Mouse (Mus musculus) right cerebral cortex, postnatal 10 days (tissue): Measurements from ENCODE around the gene Igfals.

ENCODE experiments used
- DNase-seq, 2 experiments: peaks; one replicate each; pipeline ENCODE4 v3.0.0; 2021; ENCODE audit warnings: low spot score in 2 of 2

The Igfals gene

DNA sequence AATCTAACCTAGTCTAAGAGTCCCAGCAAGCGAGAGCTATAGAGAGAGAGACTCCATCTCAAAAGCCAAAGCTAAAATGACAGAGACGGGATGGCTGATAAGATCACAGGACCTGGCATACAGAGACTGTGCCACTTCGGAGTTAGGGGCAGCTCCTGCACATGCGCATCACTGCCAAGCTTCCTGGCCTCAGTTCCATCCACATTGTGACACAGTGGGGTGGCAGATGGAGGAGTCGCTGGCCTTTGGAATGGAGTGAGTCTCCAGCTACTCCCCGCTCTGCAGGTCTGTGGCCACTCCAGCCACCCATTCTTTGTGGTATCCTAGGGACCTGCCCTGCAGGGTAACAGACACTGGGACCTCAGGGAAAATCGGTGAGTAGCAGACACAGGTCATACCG lies at the start of gene Igfals:
TSS of gene Igfals (plus strand) at position 222 of the 400 bp plus-strand sequence.
- no peak for DNase-seq

DNA sequence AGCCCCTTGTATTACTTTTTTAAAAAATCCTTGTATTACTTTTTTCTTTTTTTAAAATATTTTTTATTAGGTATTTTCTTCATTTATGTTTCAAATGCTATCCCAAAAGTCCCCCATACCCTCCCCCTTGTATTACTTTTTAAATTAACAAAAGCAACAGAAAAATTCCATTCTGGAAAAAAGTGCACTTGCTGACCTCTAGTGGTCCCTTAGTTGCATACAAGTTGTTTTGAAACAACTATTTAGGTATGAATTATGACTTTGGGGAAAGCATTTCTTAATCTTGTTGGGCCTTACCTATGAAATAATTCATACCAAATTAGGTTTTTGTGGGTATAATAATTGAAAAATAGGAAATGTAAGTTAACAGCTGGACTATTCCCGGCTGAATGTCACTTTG lies 48.3 kb upstream of the Igfals start:
- no peak for DNase-seq

GRCm38 (mm10) chr17:24818172-24818571 lies 47.6 kb upstream of the Igfals start:
- DNase-seq, result no peak

DNA sequence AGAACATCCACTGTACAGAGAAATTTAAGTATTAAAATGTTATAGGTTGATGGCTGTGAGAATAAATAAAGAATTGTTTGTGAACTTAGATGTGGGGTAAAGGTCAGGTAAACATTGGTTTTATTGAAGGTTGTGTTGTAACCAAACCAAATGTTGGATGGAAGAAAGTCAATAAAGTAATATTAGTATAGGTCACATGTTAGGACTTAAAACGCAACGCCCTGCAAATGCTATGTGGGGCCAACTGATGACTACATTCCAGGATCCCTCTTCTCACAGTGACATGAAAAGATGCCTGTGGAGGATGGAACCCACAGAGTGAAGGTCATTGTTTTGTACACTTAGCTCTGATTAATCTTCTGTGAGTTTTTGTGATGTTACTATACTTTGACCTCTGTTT lies 46.3 kb upstream of the Igfals start:
- no peak for DNase-seq

DNA sequence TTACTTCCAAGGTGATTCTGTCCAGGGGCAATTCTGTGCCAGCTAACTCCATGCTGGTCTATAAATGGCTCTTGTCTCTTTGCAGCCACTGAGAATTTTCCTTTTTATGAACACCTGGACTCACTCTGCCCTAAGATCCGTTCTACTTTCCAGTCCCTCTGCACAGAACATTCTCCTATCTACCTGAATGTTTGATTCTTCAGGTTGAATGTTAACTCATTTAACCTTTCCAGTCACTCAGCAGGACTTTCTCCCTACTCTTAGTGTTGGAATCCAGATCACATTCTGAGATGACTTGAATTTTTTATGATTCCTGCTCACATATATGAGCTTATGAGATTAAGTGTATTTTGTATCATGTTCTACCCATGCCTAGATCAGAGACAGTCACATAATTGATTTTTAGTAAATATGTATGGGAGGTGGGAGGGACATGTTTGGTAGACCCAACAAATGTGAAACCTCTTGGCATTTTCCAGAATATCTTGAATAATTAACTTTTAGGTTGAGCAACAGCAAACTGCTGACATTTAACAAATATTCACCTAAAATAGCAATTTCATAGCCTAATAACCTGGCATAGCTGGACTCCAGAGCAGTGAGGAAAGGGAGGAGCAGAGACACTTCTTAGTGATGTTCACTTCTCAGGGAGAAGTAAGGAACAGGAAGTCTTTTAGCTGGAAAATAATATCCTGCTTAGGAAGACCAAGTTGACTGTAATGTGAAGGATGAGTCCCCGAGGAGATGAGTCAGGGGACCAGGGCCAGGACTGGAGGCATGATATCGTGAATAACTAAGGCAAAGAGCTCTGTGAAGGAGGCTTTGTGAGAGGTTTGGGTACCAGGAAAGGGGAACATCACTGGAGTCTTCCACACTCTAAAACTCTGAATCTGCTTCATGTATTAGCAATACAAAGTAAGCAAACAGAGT lies 44.2 kb upstream of the Igfals start:
- DNase-seq, result no peak

DNA sequence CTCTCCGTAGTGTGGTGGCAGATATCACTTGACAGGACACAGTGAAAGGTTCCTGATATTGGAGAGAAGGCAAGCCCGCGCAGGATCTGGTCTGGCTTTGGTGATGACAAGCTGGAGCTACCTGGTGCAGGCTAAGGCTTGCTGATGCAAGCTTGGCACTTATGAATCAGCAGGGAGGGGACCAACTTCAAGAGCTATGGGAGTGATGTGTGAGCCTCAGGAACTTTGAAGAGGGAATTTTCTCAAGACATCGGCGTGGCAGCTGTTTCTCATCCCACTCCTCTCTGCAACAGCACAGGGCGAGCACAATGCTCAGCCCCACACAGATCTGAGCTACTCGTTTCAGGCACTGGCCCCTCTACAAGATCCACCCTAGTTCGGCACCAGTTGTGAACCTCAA lies 26.0 kb upstream of the Igfals start, which contains the start of gene Hagh:
TSS of gene Hagh (plus strand) at position 302 of the 400 bp plus-strand sequence.
- no peak for DNase-seq

DNA sequence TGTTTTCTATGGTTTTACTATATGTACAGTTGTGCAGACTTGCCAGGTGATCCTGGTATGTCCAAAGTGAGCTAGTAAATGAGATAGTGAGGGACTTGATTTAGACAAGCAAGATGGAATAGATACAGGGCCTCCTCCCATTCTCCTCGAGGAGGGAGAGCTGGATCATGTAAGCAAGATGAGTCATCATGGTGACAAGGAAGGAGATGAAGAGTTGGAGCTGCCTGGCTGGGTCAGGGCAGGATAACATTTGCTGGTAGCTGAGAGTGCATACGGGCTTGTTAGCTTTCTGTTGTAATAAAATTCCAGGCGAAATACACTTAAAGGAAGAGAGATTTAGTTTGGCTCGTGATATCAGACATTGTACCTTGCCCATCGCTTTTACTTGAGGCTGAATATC lies 25.5 kb upstream of the Igfals start:
- no peak for DNase-seq

DNA sequence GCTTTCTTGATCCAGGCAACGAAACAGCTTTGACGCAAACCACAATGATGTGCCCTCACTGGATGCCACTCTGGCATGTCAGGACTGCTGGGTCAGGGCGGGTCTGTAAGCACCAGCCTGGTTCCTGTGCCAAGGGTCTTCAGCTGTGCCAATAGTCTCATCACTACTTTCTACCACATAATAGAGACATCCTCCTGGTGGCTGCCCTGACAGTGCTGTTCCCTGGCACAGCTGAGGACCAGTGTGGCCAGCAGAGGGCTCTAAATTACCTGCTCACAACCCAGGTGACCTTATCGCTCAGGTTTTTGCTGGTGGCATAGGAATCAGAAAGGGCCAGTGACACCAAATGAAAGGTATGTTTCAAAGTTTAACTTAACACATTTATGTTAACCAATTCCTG lies 24.7 kb upstream of the Igfals start:
- DNase-seq, result no peak

- DNase-seq, result no peak
Measured at GRCm38 (mm10) chr17:24842631-24843030, 23.2 kb upstream of the Igfals start.

- DNase-seq, result no peak
Measured at GRCm38 (mm10) chr17:24844525-24844924, 21.3 kb upstream of the Igfals start.

DNA sequence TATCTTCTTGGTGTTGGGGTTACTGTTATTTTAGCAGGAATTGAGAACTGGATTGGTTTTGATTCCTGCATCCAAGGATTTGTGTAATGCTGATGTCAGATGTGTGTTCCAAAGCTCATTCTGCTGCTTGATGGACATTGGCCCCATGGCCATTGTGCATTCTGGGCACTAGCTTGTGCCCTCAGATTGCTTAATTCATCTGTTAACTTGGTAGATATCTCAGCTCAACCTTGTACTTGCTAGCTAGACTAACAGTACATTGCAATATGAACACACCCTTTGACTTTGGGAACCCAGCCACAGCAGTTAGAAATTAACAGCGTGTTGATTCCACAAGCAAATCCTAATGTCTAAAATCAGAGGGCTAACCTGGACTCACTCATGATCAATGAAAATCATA lies 18.4 kb upstream of the Igfals start:
- no peak for DNase-seq

DNA sequence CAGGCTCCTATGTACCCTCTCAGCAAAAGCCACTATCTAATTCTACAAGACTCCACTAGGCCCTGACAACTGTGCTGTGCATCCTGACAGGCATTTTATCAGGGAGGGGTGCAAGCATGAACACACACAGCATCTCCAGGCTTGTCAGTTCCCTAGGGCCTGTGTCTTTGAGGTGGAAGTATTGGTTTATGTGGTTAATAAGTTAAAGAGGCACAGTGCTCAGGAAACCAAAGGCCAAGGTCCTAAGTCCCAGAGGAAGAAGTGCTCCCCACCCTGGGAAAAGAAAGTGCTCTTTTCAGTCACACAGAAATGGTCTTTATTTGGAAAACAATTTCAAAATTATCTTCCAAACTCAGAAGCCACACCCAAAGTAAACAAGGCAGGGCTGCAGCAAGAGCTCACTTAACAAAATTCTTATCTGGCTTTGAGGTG lies 17.2 kb upstream of the Igfals start:
- DNase-seq, result no peak

DNA sequence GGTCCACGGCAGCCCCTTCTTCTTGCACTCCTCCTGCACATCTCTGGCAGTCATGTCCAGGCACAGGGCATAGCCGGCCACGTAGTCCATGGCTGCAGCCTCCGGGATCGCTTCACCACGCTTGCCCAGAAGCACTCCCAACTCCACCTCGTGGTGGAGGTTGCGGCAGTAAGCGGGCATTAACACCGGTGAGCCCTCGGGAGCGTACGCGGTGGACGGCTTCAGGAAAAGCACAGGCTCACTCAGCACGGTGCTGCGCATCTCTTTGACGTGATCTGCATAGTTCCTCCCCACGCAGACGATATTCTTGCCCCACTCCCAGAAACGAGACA lies 16.1 kb upstream of the Igfals start:
- no peak for DNase-seq

GRCm38 (mm10) chr17:24850065-24850772 lies 15.6 kb upstream of the Igfals start, which contains the start of gene Fahd1:
Gene Fahd1, minus strand, starts transcription at chr17:24850364.
- DNase-seq, result peak; percentile 98 to 99

DNA sequence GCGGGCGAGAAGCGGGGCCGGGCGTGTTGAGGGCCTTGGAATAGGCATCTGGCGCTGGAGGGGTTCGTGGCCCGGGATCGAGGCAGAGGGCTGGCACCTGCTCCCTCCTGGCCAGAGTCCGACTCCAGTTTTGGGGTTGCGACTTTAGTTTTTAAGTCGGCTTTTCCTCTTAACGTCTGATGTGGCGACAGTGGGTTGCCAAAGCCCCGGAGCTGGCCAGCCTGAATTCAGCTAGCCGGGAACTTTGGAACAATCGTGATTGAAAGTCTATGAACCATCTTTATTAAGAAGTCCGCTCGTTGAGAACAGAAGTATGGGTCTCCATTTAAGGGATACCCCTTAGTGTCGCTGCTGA lies 15.0 kb upstream of the Igfals start:
- no peak for DNase-seq

DNA sequence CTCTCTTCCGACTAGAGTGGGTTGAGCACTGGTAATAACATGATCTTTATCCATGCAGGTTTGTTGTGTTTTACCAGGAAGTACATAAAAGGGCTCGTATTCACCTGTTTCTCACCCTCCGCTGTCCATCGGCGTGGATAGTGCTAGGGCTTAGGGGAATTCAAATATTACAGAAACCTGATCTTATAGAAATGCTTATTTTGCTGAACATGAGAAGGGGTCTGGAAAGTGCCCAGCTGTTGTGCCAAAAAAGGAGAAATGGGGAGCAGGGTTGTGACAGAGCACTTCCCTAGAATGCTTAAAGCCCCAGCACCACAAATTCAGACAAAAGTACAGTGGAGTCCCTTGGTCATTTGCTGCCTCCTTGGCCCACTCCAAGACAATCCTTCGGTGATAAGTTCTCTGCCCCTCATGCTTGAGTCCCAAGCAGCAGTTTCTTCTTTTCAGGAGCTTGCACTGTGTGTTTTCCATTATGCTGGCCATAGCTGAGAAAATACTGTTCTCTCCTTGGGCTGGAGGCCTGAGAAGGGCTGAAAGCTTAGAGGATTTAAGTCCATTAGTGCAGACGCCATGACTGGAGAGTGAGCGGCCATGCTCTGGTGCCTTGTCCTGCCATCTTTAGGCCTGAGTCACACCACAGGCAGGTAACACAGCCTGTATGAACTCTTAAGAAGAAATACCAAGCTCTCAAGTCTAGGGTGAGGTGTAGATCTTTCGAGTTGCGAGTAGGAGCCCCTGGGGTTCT lies 14.2 kb upstream of the Igfals start:
- no peak for DNase-seq

GRCm38 (mm10) chr17:24855838-24856464 lies 9.8 kb upstream of the Igfals start:
- no peak for DNase-seq

DNA sequence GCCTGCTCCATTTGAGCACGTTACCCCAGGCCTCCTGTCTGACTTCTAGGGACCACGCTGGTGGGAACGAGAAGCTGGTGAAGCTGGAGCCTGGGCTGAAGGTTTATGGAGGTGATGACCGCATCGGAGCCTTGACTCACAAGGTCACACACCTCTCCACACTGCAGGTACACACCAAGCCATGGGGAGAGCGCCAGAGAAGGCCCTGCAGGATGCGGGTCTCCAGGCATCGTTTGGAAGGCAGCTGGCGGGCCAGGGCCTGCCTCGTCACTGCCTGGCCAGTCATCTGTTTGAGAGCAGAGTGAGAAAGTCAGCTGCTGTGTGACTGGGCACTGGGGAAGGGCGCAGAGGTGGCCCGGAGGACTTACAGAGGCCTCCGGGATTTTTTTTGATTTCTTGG lies 9.2 kb upstream of the Igfals start:
- no peak for DNase-seq

DNA sequence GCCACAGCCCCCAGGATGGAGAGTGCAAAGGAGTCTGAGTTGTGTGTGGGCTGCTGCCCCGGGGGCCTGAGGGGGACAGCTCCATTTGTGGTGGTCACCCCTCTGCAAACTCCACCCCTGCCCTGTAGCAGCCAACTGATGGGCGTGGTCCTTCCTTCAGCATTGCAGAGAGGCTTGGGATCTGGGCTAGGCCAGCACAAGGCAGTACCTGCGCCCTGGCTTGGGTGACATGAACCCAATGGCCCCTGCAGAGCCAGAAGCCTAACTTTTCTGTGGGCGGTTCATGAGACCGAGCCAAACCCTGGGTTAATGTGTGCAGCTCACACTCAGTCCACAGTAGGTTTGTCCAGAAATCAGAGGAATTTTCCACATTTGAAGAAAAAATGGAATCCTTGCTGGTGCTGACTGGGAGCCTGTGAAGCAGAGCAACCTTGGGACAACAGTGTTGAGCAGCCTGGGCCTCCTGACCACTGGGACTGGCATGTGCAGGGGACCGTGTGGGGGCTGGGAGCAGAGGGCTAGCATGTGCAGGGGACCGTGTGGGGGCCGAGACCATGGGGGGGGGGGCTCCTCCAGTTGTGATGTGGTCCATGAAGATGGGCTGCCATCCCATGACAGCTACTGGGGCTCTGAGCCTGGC lies 7.8 kb upstream of the Igfals start:
- no peak for DNase-seq

GRCm38 (mm10) chr17:24858967-24859366 lies 6.8 kb upstream of the Igfals start:
- DNase-seq, result no peak

DNA sequence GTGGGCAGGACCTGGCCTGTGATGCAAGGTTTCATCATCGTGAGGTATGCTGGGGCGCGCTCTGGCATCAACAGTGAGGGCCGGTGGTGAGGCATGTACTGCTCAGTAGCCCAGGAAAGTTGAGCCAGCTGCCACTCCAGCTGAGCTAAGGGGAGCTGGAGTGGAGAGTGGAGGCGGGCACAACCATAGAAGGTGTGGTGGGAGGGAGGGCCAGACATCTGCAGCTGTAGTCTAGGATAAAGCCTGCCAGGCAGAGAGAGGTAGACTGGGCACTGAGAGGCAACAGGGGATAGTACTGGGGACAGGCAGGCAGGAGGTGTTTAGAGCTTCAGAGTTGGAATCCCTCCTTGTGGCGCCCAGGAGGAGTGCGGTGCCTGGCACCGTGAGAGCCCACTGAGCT lies 5.7 kb upstream of the Igfals start:
- peak in 1 of 2 experiments; percentile 18 for DNase-seq
